Mouse (Mus musculus): ENCODE data around the gene Mgat2. TPM values are rescaled to one million over a fixed set of nuclear protein-coding genes. Genes with fewer than 3 reads are reported as not detected.
A peak's percentile ranks its signal among the peaks of the same experiment; 100 is the strongest.

Mgat2 gene
- polyA plus RNA-seq, 1 experiment = 30.8 TPM

GRCm38 (mm10) chr12:69227776-69228466, 44.0 kb downstream of the Mgat2 start, which contains the start of gene Pole2:
TSS of gene Pole2 (minus strand) at chr12:69228195.
- peak; percentile 92 for DNase-seq
- Histone ChIP-seq H3K27me3 (replicated peaks; ENCODE audit: control insufficient read depth, insufficient read depth, low read length) (no peaks in the 10 kb centered on the region), H3K4me1 (ENCODE audit: control insufficient read depth, insufficient read depth, low read length) (no peaks in the 10 kb centered on the region), H3K36me3 (ENCODE audit: control insufficient read depth, insufficient read depth, low read length) (no peaks in the 10 kb centered on the region), H3K4me3 (ENCODE audit: insufficient read depth, low read depth, low read length) (peak within 1 kb of the TSS; percentile 70), H3K27ac (ENCODE audit: insufficient read depth, low read depth, low read length) (peak within 1 kb of the TSS; percentile 24; the same call in 1 of the 2 replicates)
- TF ChIP-seq POLR2A (IDR thresholded peaks at IDR 0.05; ENCODE audit: low read depth, low read length) (no peak), CTCF (conservative IDR thresholded peaks at IDR 0.05; ENCODE audit: insufficient read depth, insufficient read length, low read depth, low read length) (no peak)
- under 1% methylated on average over 37 of the region's 37 CpGs for WGBS

- H3K4me3 ChIP-seq (ENCODE audit: insufficient read depth, low read depth, low read length) = no peak overlapping the region
- no peak overlapping the region for H3K27ac ChIP-seq (ENCODE audit: insufficient read depth, low read depth, low read length)
- H3K4me1 ChIP-seq (ENCODE audit: control insufficient read depth, insufficient read depth, low read length) = no peaks in the 10 kb centered on the region
- no peaks in the 10 kb centered on the region for H3K36me3 ChIP-seq (ENCODE audit: control insufficient read depth, insufficient read depth, low read length)
- peak; percentile 21; the same call in 1 of the 2 replicates for TF ChIP-seq CTCF (conservative IDR thresholded peaks at IDR 0.05; ENCODE audit: insufficient read depth, insufficient read length, low read depth, low read length)
- TF ChIP-seq POLR2A (IDR thresholded peaks at IDR 0.05; ENCODE audit: low read depth, low read length) = no peak
- DNase-seq = no peak
- WGBS = 71% methylated on average over 2 of the region's 2 CpGs
- no peaks in the 10 kb centered on the region for H3K27me3 ChIP-seq (replicated peaks; ENCODE audit: control insufficient read depth, insufficient read depth, low read length)
Measured at GRCm38 (mm10) chr12:69229251-69229650, 45.3 kb downstream of the Mgat2 start.

GRCm38 (mm10) chr12:69235782-69236181, 51.8 kb downstream of the Mgat2 start:
- no peak overlapping the region for H3K4me3 ChIP-seq (ENCODE audit: insufficient read depth, low read depth, low read length)
- DNase-seq = no peak
- no peak for TF ChIP-seq CTCF (conservative IDR thresholded peaks at IDR 0.05; ENCODE audit: insufficient read depth, insufficient read length, low read depth, low read length)
- no peak for TF ChIP-seq POLR2A (IDR thresholded peaks at IDR 0.05; ENCODE audit: low read depth, low read length)
- no peaks in the 10 kb centered on the region for H3K36me3 ChIP-seq (ENCODE audit: control insufficient read depth, insufficient read depth, low read length)
- 94% methylated on average over 6 of the region's 6 CpGs for WGBS
- no peak overlapping the region for H3K27ac ChIP-seq (ENCODE audit: insufficient read depth, low read depth, low read length)
- no peaks in the 10 kb centered on the region for H3K27me3 ChIP-seq (replicated peaks; ENCODE audit: control insufficient read depth, insufficient read depth, low read length)
- no peaks in the 10 kb centered on the region for H3K4me1 ChIP-seq (ENCODE audit: control insufficient read depth, insufficient read depth, low read length)

Other genes starting within 250 kb of the Mgat2 start
- gene Rps29, start 25.0 kb upstream of the Mgat2 start, polyA plus RNA-seq (2012; rRNA removed) = 1,269 and 1,739 TPM in 2 replicates
- gene Lrr1, start 15.3 kb upstream of the Mgat2 start, polyA plus RNA-seq (2012; rRNA removed) = 0.14 TPM in 1 of 2 replicates, not detected in the other
- gene Rpl36al, start 74 bp upstream of the Mgat2 start, polyA plus RNA-seq (2012; rRNA removed) = 157 and 190 TPM in 2 replicates
- gene Gm49383, start 12.9 kb downstream of the Mgat2 start, polyA plus RNA-seq (2012; rRNA removed) = 2.6 and 3.1 TPM in 2 replicates
- 1.3 and 1.5 TPM in 2 replicates for gene Dnaaf2, start 14.3 kb downstream of the Mgat2 start, polyA plus RNA-seq (2012; rRNA removed)
- gene Gm49384, start 20.1 kb downstream of the Mgat2 start, polyA plus RNA-seq (2012; rRNA removed) = 0.57 and 0.78 TPM in 2 replicates
- gene Pole2, start 44.0 kb downstream of the Mgat2 start, polyA plus RNA-seq (2012; rRNA removed) = 1.9 TPM in 2 replicates
- 2.9 and 5.9 TPM in 2 replicates for gene Klhdc1, start 57.0 kb downstream of the Mgat2 start, polyA plus RNA-seq (2012; rRNA removed)
- 41.0 and 42.8 TPM in 2 replicates for gene Klhdc2, start 112.5 kb downstream of the Mgat2 start, polyA plus RNA-seq (2012; rRNA removed)
- gene Nemf, start 173.0 kb downstream of the Mgat2 start, polyA plus RNA-seq (2012; rRNA removed) = 3.4 and 4.7 TPM in 2 replicates
- gene Arf6, start 188.0 kb downstream of the Mgat2 start, polyA plus RNA-seq (2012; rRNA removed) = 90.7 and 95.6 TPM in 2 replicates
- gene Gm9887, start 188.3 kb downstream of the Mgat2 start, polyA plus RNA-seq (2012; rRNA removed) = 0.94 and 1.4 TPM in 2 replicates